Mouse (Mus musculus) right cerebral cortex, postnatal 36 days (tissue): ENCODE measurements around the gene Gm17324.

ENCODE experiments used
- DNase-seq, 2 experiments: peaks; one replicate each; pipeline ENCODE4 v3.0.0; 2022; ENCODE audit warnings: low spot score in 2 of 2, mixed read lengths in 1 of 2

Gm17324 gene

DNA sequence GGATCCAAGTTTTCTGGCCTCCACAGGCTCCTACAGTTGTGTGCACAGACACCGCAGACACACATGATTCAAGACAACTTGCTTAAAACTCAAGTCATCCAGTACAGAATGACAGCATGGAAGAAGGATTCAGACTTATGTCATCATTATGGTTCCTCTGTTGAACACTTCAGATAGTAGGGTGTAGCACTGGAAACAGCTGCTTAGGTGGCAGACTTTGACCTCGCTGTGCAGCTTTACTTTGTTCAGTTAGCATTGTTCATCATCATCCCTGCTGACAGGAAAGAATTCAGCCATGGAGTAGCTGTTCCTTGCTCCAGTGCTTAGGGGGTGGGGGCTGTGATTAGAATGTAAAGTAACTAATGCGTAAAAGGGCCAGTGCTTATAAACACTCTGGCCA is 17.1 kb upstream of the Gm17324 start:
- DNase-seq, result no peak

DNA sequence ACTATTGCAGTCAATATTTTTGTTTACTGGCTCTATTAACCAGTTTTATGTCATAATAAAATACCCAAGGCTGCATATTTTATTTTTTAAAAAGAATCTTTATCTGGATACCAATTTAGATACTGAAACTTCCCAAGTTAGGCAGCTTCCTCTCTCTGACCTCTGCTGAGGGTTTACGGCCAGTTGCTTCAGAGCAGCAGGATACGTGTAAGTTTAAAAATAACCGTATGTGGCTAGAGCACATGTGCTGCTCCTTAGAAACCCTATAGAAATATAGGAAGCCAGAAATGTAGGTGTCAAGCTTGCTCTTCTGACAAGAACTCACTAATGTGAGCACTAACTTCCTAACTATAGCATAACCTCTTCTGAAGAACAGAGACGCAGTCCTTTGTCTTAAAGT is 14.8 kb upstream of the Gm17324 start:
- no peak for DNase-seq

DNA sequence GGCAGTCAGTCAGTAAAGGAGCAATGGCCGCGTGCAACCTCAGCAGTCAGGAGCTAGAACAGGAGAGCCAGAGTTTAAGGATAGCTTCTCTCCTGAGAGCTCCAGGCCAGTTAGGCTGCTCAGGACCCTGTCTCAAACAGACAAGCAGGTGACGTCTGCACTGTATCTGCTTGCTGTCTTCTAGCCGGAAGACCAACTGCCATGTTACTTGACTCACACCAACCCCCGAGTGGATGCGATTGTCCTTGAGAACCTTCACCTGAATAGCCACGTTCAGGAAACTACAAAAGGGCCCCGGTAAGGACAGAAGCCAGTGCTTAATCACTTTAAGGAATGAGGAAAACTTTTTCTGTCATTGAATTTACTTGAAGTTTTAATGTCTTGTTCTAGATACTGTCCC is 8.4 kb upstream of the Gm17324 start:
- no peak for DNase-seq

DNA sequence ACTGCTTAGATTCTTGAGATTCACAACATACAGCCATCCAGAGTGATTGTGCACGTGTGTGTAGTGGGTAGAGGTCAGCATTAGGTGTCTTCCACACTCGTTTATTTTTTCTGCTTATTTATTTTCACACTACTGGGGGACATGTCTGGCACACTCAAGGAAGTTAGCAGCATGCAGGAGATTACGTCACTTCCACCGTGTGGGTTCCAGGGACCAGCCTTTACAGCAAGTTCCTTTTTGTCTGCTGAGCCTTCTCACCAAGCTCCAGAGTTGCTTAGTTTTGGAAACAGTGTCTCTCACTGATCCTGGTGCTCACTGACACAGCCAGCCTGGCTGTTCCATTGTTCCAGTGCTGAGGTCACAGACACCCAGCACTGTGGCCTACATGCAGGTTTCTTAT is 2.8 kb upstream of the Gm17324 start:
- no peak for DNase-seq

DNA sequence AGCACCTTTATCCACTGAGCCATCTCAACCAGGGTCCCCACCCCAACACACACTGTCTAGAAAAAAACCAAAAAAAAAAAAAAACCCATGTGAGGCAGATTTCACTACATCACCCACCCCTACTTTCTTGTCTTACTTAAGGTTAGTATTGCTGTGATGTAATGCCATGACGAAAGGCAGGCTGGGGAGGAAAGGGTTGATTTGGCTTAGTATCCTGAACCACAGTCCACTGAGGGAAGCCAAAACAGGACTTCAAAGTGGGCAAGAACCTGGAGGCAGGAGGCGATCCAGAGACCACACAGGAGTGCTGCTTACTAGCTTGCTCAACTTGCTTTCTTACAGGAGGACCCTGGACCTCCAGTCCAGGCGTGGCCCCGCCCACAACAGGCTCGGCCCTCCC is 1.8 kb upstream of the Gm17324 start:
- no peak for DNase-seq

DNA sequence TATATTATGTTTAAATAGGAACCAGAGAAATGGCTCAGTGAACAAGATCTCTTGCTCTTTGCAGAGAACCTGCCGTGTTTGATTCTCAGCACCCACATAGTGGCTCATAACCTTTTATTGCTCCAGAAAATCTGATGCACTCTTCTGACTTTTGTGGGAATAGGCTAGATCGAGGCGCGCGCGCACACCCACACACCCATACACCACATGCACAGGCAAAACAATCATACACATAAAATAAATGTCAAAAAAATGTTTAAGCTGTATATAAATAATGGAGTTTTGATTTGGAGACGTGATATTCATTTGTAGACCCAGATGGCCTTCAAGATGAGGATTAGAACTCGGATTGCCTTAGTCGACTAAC is 997 bp downstream of the Gm17324 start:
- no peak for DNase-seq

DNA sequence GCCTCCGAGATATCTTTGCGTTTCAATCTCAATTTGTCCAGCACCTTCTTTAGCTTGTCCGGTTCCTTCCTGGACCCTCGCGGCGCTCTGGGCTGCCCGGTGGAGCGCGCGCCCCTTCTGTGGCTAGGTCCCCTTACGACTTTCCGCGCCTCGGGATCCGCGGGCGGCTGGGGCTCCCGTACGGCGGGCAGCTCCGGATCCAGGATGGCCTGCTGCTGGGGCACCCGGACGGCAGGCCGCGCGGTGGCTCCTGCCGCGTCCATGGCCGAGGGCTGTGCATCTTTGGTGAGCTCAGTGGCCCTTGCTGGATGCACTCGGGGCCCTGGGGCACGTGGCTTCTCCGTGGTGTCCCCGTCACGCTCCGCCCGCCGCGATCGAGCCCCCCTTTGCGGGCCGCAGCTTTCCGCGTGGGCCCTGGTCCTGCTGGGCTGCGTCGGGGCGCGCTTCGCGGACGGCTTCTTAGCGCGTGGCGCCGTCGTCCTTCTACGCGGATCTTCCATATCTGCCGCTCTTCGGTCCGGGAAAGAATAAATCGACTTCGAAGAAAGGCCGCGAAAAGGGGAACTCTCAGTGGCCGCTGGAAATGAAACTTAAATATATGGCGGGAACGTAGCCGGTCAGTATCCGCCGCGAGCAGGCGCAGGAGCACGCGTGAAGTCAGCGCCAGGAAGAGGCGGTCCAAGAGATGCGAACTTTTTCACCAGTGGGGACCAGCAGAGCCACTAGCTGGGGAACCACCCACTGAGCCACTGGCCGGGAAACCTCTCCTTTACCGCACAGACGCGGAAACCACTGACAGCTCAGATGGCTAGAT is 5.8 kb downstream of the Gm17324 start, which contains the start of gene Cgas:
Gene Cgas (minus strand): TSS at position 659 of the 814 bp plus-strand sequence.
- no peak for DNase-seq

DNA sequence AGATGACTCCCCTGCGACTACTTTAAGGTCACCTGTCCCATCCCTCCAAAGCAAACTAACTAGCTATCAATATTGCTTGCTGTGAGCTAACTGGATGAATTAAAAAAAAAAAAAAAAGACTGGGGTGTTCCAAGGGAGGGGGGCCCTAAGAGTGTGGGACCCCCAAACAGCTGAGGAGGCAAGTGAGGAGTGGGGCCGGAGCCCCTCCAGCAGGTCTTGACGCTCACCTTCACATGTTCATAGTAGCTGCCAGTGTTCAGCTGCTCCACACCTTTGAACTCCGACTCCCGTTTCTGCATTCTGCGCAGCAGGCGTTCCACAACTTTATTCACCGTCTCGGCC is 6.4 kb downstream of the Gm17324 start:
- no peak for DNase-seq

DNA sequence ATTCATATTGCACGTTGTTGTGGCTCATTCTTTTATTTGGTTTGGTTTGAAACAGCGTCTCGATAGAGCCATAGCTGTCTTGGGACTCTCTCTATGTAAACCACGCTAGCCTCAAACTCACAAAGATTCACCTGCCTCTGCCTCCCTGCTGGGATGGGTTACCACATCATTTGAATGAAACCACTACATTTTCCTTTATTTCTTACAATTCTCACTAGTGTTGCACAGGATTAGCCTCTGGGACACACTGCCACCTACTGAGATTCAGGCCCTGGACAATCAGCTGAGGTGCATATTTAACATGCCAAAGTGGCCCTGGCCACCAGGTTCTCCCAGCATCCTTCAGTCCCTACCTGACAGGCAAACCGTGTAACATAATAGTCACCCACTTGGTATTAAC is 9.2 kb downstream of the Gm17324 start:
- no peak for DNase-seq

DNA sequence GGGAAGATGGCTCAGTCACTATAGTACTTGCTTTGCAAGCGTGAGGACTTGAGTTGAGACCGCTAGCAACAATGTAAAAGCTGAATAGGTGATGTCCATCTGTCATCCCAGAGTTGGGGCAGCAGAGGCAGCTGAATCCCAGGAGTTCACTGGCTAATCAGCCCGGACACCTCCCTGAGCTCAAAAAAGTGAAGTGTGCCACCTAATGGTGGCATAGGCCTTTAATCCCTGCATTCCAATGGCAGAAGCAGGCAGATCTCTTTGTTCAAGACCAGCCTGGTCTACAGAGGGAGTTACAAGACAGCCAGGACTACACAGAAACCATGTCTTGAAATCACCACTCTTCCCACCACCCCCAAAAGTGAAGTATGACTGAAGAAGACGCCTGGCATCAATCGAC is 16.1 kb downstream of the Gm17324 start:
- DNase-seq, result no peak

DNA sequence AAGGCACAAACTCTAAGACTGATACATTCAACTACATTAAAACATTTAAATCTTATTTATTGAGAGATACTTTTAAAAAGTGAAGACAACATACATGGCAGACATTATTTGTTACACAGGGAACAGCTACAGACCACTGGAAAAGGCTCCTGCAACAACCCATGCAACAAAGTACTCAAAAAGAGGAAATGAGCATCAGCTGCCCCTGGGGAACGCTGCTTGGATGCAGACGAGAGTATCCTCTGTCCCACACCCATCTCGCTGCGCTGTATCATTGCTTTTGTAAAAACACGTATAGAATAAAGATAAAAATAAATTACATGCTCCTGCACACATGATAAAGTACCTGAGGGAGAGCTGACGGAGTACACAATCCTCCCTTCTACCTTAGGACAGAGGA is 18.1 kb downstream of the Gm17324 start:
- no peak for DNase-seq

DNA sequence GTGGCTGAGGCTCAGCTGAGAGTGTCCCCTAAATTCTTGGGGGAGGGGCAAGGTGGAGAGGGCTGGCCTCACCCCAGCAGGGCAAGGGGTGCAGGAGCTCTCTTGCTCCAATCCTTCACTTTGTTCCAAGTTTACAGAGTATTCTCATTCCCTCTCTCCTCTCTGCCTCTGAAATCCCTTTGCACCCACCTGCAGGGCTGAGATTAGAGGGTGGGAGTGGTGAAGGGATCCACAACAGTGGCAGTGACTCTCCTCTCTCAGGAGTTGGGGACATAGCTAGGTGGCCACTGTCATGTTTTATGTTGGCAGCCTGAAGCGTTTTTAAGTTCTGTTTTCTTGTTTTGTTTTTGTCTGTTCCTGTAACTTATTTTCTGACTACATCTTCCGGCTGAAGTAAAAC is 19.0 kb downstream of the Gm17324 start:
- no peak for DNase-seq

DNA sequence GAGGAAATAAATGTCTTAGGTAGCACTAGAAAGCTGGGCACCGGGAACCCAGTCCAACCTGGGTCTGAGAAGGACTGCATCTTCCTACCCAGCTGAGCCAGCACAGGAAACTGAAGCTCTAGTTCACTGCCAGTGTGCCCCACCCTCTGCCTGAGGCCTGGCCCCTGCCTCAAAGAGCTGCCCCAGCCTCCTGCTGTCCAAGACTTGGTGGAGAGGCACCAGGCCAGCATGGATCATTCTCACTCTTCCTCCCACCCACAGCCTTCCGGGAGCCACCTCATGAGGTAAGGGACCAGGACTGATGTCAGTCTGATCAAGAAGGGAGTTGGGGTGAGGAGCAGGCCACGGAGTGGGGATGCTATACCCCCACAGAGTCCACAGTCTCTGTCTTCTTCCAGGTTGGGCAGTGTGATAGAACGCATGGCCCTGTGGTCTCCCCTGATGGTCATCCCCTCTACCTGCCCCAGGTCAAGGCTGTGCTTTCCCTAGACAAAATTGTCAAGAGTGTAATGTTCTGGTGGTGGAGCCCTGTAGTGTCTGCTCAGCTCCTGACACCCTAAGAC is 19.6 kb downstream of the Gm17324 start:
- DNase-seq, result no peak

DNA sequence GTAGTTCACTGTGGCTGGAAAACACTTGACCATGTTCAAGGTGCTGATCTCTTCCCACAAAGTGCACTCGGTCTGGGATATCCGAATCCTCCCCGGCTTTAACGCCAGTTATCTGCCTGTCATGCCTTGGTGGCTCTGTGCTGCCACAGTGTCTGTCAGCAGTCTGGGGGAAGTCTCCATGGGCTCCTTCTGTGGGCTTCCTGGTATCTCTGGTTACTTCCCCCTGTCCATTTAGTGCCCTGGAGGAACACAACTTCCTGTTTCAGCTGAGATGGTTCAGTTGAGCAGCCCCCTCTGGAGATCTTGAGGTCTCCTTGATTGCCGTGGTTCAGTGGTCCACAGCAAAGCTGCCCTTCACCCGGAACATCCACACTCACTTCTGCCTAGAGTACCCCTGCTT is 20.4 kb downstream of the Gm17324 start:
- DNase-seq, result no peak

DNA sequence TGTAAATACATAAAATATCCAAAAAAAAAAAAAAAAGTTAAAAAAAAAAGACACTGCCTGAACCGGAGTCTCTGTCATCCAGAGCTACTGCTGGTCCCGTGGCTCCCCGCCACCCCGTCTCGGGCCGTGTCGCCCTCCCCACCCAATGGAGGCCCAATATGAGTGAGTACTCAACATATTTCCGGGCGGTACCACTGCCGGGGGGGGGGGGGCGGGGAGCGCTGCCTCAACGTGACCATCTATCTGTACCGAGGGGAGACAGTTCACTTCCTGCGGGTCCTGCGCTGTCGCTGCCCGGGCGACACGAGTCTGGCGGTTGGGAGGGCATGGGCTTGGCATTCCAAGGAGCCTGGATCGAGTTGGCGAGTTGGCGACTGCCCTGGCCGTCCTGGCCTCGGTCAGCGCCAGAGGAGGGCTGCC is 21.2 kb downstream of the Gm17324 start:
- no peak for DNase-seq

DNA sequence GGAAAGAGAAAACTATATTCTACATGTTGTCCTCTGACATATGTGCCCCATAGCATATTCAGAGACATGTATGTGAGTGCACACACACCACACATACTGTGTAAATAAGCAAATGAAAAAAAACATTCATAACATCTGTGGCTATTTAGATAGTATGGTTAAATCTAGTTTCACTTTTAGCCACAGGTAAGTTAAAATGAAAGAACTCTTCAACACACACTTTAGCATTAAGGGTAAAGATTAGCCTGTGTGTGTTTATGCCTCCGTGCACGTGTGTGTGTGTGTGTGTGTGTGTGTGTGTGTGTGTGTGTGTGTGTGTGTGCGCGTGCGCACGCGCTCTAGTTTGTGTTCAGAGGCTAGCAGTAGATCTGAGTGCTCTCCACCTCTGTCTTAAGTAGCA is 47.0 kb downstream of the Gm17324 start:
- DNase-seq, result no peak

DNA sequence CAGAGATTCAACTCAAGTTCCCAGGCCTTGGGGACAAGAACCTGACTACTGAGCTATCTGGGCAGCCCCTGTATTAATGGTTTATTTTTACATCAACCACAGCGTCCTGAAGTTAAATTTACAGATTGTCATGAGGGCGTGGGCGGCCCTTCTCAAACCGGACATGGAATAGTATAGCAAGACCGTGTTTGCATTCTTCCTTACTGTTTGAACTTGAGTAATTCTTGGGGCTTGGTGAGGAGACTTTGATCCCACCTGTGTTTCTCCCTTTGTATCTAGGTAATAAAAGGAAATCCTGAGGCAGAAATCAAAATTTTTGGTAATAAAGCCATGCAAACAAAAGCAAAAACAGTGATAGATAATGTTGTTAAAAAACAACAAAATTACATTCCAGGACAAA is 48.0 kb downstream of the Gm17324 start:
- no peak for DNase-seq
